Mouse (Mus musculus) midbrain, embryonic 13.5 days (tissue): ENCODE data around the gene Btbd35f21. TPM values are rescaled to one million over a fixed set of nuclear protein-coding genes. Genes with fewer than 3 reads are reported as not detected.
"Not testable (repeated sequence)": the region's sequence is repeated elsewhere in the genome, so short reads cannot be mapped to it uniquely, and the experiment has no call there.

ENCODE experiments used
- ATAC-seq: fragments of 200-750 bp; cut with Nextera tagmentation; 2 replicates; pipeline ENCODE4 v1.8.0; 2017; ENCODE audit warnings: mild to moderate bottlenecking, moderate TSS enrichment, moderate library complexity
- H3K27ac ChIP-seq: fragments of 300-500 bp; sonication (generic); 2 replicates; pipeline ENCODE4 v1.5.1; 2015; ENCODE audit warnings: inconsistent platforms, mild to moderate bottlenecking, moderate library complexity
- H3K27me3 ChIP-seq: fragments of 300-500 bp; sonication (generic); 2 replicates; pipeline ENCODE4 v1.6.1; 2015; ENCODE audit warnings: mild to moderate bottlenecking, inconsistent platforms
- H3K36me3 ChIP-seq: fragments of 300-500 bp; sonication (generic); 2 replicates; pipeline ENCODE4 v1.6.1; 2015; ENCODE audit warnings: mild to moderate bottlenecking, inconsistent platforms
- H3K4me1 ChIP-seq: fragments of 300-500 bp; sonication (generic); replicated peaks from 2 replicates; pipeline ENCODE4 v1.6.1; 2015; ENCODE audit warnings: inconsistent platforms
- H3K4me2 ChIP-seq: fragments of 300-500 bp; sonication (generic); replicated peaks from 2 replicates; pipeline ENCODE4 v1.6.1; 2015; ENCODE audit warnings: moderate library complexity, mild to moderate bottlenecking, inconsistent platforms
- H3K4me3 ChIP-seq: fragments of 300-500 bp; sonication (generic); replicated peaks from 2 replicates; pipeline ENCODE4 v1.5.1; 2015; ENCODE audit warnings: mild to moderate bottlenecking, inconsistent platforms
- H3K9ac ChIP-seq: fragments of 300-500 bp; sonication (generic); replicated peaks from 2 replicates; pipeline ENCODE4 v1.6.1; 2015; ENCODE audit warnings: mild to moderate bottlenecking, inconsistent platforms
- H3K9me3 ChIP-seq: fragments of 300-500 bp; sonication (generic); 2 replicates; pipeline ENCODE4 v1.6.1; 2016; ENCODE audit warnings: mild to moderate bottlenecking, inconsistent platforms
- WGBS: fragments of 180-500 bp; shearing (Covaris S2); methylation state at CpG from one replicate; pipeline ENCODE4 v1.1.7; 2015; 5-methylcytosine and 5-hydroxymethylcytosine counted together
- polyA plus RNA-seq: library from polyadenylated mRNA; unstranded; fragments of >200 nt; fragmentation: Nextera tagmentation; extraction: Ambion mirVana; gene quantifications from 2 replicates; pipeline ENCODE4 v1.2.1, GENCODE M21; 2015

Btbd35f21 gene
- polyA plus RNA-seq = not detected in 2 replicates

DNA sequence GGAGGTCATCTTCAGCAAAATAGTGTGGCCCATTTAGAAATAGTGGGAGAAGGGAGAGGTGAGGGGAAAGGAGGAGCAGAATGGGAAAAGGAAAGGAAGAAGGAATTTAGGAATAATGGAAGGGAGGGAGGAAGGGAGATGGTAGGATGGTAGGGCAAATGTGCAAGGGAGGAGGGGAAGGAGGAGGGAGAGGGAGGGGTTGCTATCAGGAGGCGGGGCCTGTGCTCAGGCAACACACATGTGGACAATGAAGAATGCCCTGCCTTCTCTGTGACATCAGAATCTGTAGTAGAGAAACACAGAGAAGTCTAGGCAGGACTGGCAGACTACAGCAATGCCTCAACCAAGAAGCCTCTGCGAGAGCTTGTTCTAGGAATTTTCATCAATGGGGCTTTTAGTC, at the start of gene Btbd35f21:
TSS of gene Btbd35f21 (plus strand) at position 301 of the 400 bp plus-strand sequence.
- not testable (repeated sequence) for H3K27ac ChIP-seq, H3K9me3 ChIP-seq, ATAC-seq, H3K9ac ChIP-seq, H3K27me3 ChIP-seq, H3K4me2 ChIP-seq, H3K36me3 ChIP-seq, H3K4me1 ChIP-seq, H3K4me3 ChIP-seq
- no CpG with 5 or more reads among the region's 2 CpGs for WGBS

Other genes starting within 250 kb of the Btbd35f21 start
- not detected in 2 replicates for gene Btbd35f1, start 166.1 kb upstream of the Btbd35f21 start, polyA plus RNA-seq
- not detected in 2 replicates for gene Gm5926, start 75.4 kb upstream of the Btbd35f21 start, polyA plus RNA-seq
- gene Btbd35f30, start 168.5 kb downstream of the Btbd35f21 start, polyA plus RNA-seq = not detected in 2 replicates
- gene Gm21789, start 215.7 kb downstream of the Btbd35f21 start, polyA plus RNA-seq = not detected in 2 replicates
- not detected in 2 replicates for gene Btbd35f5, start 247.8 kb downstream of the Btbd35f21 start, polyA plus RNA-seq